ENCODE assay signal across 50 mouse cellular contexts in the genomic region with DNA sequence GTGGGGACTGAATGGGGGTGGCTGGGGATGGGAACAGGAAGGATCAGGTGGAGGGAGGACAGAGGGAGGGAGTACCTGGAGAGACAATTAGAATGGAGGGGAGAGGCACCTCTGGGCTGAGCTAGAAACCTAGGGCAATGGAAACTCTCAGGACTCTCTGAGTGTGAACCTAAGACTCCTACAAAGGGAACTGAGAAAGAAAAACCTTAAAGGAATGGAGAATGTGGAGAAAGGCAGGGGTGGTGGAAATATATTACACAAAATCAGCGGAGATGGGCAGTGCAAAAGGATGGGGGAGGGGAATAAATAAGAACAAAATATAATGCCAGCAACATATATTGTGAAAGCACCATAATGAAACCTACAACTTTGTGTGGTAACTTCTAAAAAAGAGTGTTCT. TPM values are rescaled to one million over a fixed set of nuclear protein-coding genes. Genes with fewer than 3 reads are reported as not detected.
"Had no signal": no experiment of that assay in that cellular context is flagged by ENCODE, and none has a peak within 500 bp of the region (broad histone marks: within the 10 kb centered on the region; RNA-seq: fewer than 3 reads in every experiment).

No protein-coding gene starts in this region.

- H3K27ac ChIP-seq: heart, embryonic 10.5 days; heart, embryonic 13.5 days; heart, embryonic 15.5 days; hindbrain, embryonic 10.5 days; hindbrain, embryonic 12.5 days; hindbrain, embryonic 13.5 days; hindbrain, embryonic 14.5 days; hindbrain, embryonic 15.5 days; hindbrain, postnatal 0 days; intestine, embryonic 15.5 days; kidney, postnatal 0 days; layer of hippocampus, adult 2 months; left cerebral cortex, adult 2 months had no signal

- H3K27me3 ChIP-seq: heart, embryonic 12.5 days; heart, embryonic 13.5 days; heart, embryonic 15.5 days; hindbrain, embryonic 12.5 days; hindbrain, embryonic 13.5 days; hindbrain, embryonic 15.5 days; intestine, embryonic 15.5 days had no signal

- H3K9ac ChIP-seq: heart, embryonic 12.5 days; heart, embryonic 13.5 days; heart, embryonic 15.5 days; hindbrain, embryonic 12.5 days; hindbrain, embryonic 13.5 days; hindbrain, embryonic 14.5 days; hindbrain, embryonic 15.5 days; intestine, embryonic 15.5 days had no signal

- H3K4me3 ChIP-seq: heart, embryonic 10.5 days; heart, embryonic 12.5 days; heart, embryonic 13.5 days; heart, embryonic 15.5 days; hindbrain, embryonic 10.5 days; hindbrain, embryonic 12.5 days; hindbrain, embryonic 13.5 days; hindbrain, embryonic 15.5 days; intestine, embryonic 15.5 days; layer of hippocampus, adult 2 months; left cerebral cortex, adult 2 months had no signal

- H3K9me3 ChIP-seq: heart, embryonic 10.5 days; heart, embryonic 12.5 days; heart, embryonic 13.5 days; heart, embryonic 15.5 days; hindbrain, embryonic 10.5 days; hindbrain, embryonic 12.5 days; hindbrain, embryonic 13.5 days; hindbrain, embryonic 15.5 days; intestine, embryonic 15.5 days had no signal

- DNase-seq: heart, postnatal 10 days; heart, postnatal 14 days; heart, postnatal 36 days; heart, postnatal 4 days; kidney, adult 11 months; kidney, adult 18-20 months; kidney, adult 2 months; kidney, adult 8-10 months; kidney, adult 9 months; kidney, postnatal 10 days; kidney, postnatal 14 days; kidney, postnatal 25 days; kidney, postnatal 36 days; kidney, postnatal 4 days; layer of hippocampus, adult 9-11 months; layer of hippocampus, postnatal 36 days had no signal

- ATAC-seq: hindbrain, embryonic 16.5 days; hindbrain, postnatal 0 days; inflammation-experienced regulatory T-cells, adult 6 months; intestine, embryonic 15.5 days; intestine, embryonic 16.5 days; intestine, postnatal 0 days had no signal

- H3K36me3 ChIP-seq: heart, embryonic 10.5 days; heart, embryonic 12.5 days; heart, embryonic 13.5 days; heart, embryonic 15.5 days; hindbrain, embryonic 10.5 days; hindbrain, embryonic 12.5 days; hindbrain, embryonic 13.5 days; hindbrain, embryonic 15.5 days; intestine, embryonic 15.5 days had no signal

- H3K4me2 ChIP-seq: heart, embryonic 11.5 days; heart, embryonic 12.5 days; heart, embryonic 13.5 days; heart, embryonic 15.5 days; hindbrain, embryonic 12.5 days; hindbrain, embryonic 13.5 days; hindbrain, embryonic 14.5 days; hindbrain, embryonic 15.5 days; intestine, embryonic 15.5 days had no signal

- H3K4me1 ChIP-seq: heart, embryonic 10.5 days; heart, embryonic 12.5 days; heart, embryonic 13.5 days; heart, embryonic 15.5 days; hindbrain, embryonic 12.5 days; hindbrain, embryonic 13.5 days; hindbrain, embryonic 15.5 days; intestine, embryonic 15.5 days had no signal

RNA-seq across cellular contexts. Expression of gene Tigit, which starts 8.0 kb away (rescaled TPM):
- total RNA-seq: heart, postnatal 10 days; heart, postnatal 14 days; heart, postnatal 25 days; heart, postnatal 36 days; heart, postnatal 4 days; hematopoietic stem cell, adult 5-6 weeks; hindbrain, postnatal 0 days; layer of hippocampus, adult 18-20 months; layer of hippocampus, adult 2 months; layer of hippocampus, adult 8-10 months; layer of hippocampus, postnatal 10 days; layer of hippocampus, postnatal 14 days; layer of hippocampus, postnatal 25 days; layer of hippocampus, postnatal 36 days; left cerebral cortex, adult 18-20 months; left cerebral cortex, adult 2 months; left cerebral cortex, adult 8-10 months had no signal
- polyA plus RNA-seq: heart, embryonic 10.5 days; heart, embryonic 11.5 days; heart, embryonic 12.5 days; heart, embryonic 13.5 days; heart, embryonic 14.5 days; heart, embryonic 15.5 days; heart, postnatal 0 days; hindbrain, embryonic 10.5 days; hindbrain, embryonic 11.5 days; hindbrain, embryonic 12.5 days; hindbrain, embryonic 13.5 days; hindbrain, embryonic 14.5 days; hindbrain, embryonic 15.5 days; hindbrain, embryonic 16.5 days; intestine, embryonic 14.5 days; intestine, embryonic 15.5 days; intestine, embryonic 16.5 days; intestine, postnatal 0 days; kidney, embryonic 14.5 days; kidney, embryonic 16.5 days; kidney, postnatal 0 days had no signal
